Mouse (Mus musculus) c-Kit-positive CD71-positive TER-119-positive erythroid progenitor cells, embryonic 14.5 days (primary cell): ENCODE measurements at regions not wholly inside any gene's neighbourhood (a gene's known extent, or its start where the extent isn't known, plus 50 kb on each side); places are given as distances from the start of the nearest gene placed in this dataset.

Experiments used
- DNase-seq: peaks from one replicate; pipeline ENCODE4 v3.0.0-alpha.2; 2013; ENCODE audit warnings: low spot score

DNA sequence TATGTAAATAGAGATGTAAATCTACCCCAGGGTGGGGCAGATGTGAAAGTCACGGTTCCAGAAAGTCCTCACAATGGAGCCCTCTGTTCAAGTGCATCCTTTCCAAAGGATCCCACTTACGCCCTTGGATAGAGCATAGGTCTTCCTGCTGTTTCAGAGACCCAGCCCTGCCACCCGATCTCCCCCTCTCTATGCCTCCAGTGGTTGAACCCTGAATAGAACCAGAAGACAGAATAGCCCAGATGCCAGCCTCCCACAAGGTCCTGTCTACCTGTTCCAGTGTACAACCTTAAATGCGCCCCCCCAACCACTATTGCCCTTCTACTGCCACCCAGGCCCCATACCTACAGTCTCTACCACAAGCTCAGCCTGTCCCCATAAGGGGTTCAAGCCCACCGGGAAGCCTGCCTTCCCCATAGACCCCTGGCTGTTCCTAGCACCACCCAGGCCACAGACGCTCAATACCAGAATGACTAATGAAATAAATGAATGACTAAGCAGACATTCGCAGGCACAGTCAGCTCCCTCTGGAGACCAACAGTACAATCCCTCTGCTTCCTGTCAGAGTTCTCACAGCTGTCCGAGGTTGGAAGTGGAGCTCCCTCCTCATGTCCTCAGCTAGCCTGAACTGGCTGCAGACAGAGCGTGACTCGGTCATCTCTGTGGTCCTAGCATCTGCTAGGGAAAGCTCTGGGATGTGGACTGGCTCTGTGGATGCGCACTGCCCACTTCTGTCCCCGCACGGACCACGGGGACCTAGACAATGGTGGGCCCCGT, 133.4 kb upstream of the 1600014C23Rik start:
- no peak for DNase-seq

DNA sequence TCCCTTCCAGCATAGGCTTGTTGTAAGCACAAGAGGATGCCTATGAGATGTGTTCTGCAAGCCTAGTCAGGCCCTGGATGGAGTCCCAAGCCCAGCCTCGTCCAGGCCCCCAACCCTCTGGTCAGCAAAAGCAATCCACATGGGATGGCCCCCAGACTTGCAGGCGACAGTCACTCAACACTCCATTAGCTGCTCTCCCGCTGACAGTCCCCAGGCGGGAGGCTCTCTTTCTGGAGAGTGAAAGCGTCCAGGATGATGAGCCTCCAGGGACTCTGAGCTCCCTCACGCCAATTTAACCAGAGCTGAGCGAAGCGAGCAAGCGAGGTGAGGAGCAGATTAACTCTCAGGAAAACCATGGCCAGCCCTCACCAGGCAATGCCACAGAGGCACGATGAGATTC, 132.7 kb upstream of the 1600014C23Rik start:
- DNase-seq = no peak

DNA sequence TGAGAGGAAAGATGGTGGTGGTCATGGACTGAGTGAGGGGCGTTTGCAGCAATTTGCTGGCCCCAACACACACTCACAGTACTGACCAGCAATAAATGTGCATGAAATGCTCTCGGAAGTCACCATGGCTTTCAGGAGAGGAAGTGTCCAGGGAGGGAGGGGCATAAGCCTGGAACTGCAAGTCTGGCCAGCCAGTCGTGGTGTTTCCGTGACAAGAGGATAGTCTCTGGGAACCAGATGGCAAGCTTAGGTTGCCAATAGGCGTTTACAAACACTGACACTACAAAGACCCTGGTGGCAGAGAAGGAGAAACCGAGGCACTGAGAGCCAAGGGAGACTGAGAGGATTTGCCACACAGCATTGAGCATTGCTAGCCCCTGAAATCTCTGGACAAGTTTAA, 132.3 kb upstream of the 1600014C23Rik start:
- no peak for DNase-seq

DNA sequence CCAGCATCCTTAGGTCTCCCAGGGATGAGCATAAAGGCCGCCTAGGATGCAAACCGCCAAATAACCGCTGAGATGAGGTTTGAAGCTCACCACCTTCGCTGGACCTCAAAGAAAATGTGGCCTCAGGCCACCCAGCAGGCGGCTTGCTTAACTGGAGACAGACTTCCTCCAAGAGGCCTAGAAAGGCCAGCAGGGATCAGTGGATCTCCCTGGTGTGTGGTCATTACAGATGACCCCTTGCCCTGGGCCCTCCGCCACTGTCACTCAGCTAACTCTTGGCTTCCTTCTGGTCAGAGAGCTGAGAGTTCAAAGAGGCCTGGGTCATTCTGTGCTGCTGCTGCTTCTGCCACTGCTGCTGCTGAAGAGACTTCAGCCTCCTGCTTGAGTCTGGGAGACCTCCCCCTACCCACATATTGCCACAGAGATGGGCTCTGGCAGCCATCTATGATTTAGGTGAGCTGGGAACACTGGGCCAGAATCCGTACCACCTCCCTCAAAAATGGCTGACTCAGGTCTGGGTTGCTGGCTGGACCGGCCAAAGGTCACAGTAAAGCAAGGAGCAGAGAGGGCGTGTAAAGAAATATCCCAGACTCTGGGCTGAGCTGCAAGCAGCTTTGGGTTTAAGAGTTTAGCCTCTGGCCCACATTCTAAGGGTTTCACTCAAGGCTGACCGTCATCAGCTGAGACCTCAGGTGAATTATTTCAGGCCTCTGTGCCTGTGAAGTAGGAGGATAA, 130.0 kb upstream of the 1600014C23Rik start:
- DNase-seq = no peak

DNA sequence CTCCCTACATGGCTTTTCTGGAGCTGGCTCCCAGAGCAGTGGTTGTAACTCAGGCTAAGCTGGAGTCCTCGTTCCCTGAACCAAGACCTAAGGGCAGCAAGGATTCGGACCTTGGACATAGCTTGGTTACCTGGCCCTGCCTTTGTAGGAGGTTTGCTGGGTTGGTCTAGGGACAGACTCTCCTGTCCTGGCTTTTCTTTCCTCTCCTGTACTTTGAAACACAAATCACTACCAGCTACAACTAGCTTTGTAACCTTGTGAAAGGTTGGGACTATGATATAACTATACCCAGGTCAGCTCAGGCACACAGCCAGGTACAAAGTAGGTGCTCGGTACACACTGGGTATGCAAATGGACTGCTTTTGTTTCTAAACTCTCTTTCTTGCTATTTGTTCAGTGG, 129.4 kb upstream of the 1600014C23Rik start:
- DNase-seq = no peak

DNA sequence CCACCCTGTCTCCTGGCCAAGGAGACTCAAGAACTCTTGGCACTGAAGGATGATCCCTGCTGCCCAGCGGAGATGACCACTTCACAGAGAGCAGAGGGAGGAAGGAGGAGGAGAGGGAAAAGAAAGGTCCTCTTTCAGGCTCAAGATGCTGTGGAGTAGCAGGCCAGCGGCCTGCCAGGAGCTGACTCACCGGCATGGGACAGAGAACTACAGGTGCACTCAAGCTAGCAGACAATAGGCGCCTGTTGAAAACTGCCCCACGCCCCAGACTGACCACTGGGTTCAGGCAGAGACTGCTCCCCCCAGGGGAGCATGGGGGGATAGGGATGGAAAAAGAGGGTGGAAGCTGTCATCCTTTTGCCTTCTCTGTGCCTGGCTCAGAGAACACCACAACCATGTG, 125.8 kb upstream of the 1600014C23Rik start:
- DNase-seq = no peak

DNA sequence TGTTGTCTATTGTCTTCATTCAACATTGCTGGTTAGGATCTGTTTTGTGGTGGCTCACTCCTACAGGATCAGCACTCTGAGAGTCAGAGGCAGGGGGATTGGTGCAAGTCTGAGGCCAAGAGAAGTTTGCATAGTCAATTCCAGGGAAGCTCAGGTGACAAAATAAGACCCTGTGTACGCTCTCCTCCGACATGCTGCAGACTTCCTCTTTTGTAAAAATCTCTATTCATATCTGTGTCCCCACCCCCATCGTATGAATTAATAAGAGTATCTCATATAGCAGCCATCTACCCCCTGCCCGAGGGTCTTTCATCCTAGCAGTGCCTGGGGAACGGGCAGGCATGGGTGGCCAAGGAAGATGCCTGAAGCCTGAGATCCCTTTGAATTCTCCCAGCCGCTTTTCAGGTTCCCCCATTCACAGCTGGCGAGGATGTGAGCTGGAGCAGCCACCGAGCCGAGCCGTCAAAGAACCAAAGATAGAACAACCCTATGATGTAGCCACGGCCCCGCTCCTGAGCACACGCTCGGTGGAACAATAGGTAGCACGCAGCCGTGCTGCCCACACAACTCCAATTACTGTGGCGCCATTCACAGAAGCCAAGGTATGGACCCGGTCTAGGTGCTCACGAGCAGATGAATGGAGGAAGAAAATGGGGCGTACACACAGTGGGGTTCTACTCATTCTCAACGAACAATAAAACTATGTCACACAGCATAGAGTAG, 120.4 kb upstream of the 1600014C23Rik start:
- no peak for DNase-seq

DNA sequence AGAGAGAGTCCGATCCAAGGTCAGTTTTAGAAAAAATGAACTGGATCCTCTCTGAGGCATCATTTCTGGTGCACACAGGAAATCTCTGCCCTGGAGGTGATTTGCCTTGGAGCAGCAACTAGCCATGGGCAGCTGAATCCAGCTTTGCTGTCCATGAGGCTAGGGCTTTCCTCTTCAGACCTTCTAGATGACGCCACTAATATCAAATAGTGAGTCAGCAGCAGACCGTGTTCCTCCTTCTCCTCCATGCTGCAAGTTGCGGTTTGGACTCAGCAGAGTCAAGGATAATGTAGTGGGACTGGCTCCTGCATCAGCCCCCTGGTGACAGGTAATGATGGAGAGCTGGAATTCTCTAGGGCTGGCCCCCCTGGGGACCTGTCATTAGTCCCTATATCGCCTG, 118.8 kb upstream of the 1600014C23Rik start:
- no peak for DNase-seq

DNA sequence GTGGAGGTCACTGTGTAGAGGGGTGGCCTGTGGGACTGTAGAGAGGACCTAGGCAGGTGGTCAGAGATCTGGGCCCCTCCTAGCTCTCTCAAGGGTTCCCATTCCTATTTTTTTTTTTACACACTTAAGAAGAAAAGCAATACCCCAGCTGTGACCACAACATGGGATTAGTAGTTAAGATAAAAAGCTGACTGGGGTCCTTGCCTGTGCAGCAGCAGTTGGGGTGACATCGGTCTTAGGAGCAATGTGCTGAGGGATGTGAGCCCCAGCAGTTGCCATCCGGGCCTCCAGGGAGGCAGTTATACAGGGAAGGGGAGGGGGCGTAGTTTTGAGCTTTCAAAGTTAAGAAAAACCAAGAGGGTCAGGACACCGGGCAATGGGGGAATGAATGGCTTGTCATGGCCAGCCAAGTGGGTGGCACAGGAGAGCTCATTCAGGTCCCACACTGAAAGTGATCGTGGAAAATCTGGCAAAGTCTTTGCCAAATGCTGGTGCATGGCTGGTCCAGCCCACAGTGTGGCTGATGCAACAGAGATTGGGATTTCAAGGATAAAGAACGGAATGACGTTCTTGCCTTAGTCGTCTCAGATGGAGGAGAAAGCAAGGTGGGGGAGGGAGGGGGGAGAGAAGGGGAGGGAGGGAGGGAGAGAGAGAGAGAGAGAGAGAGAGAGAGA, 118.2 kb upstream of the 1600014C23Rik start:
- DNase-seq = no peak

DNA sequence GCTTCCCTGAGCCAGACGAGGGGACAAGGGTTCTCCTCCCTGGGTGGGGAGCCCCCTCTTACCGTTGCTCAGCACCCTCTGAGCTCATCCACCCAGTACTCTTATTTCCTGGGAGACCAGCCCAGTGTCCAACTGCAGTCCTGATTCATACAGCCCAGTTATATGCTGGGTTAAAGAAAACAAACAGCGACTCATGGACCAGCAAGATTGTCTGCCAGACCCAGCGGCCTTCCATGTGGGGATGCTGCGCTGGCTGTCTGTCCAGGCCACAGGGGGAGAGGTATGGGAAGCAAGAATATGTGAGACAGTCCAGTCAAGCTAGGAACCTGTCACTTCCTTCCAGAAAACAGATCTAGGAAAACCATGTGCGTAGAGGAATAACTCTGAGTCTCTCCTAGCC, 117.3 kb upstream of the 1600014C23Rik start:
- DNase-seq = no peak

DNA sequence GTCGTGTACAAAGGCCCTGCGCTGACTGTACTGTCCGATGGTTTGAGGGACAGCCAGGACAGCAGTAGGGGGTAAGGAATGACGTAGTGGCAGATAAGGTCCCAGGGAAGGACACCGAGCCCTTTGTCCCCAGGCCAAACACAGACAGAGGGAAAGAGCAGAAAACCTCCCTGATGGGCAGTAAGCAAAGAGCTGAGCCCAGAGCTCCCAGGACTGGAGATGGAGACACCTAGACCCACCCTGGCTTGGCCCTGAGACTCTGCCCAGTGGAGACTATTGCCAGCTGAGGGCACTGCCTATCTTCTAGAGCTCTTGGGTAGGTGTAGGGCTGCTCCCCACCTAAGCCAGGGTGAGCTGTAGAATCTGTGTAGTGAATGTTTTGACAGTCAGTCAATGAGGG, 116.5 kb upstream of the 1600014C23Rik start:
- DNase-seq = no peak

DNA sequence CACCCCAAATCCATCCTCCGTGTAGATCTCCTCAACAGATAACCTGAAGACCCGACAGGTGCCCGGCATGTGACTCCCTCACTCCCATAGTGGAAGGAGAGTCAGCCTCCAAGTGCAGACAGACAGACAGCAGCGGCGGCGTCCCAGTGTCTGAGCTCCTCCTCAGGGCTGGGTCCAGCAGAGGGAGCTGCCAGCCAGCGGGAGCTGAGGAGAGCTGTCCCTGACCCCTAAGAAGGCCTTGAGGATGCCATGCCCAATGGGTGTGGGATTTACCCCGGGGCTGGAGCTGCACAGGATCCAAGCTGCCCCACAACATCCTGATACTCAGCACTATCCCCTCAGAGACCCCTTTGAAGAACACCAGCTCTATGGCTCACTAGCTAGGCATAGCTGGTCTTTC, 115.0 kb upstream of the 1600014C23Rik start:
- DNase-seq = no peak

DNA sequence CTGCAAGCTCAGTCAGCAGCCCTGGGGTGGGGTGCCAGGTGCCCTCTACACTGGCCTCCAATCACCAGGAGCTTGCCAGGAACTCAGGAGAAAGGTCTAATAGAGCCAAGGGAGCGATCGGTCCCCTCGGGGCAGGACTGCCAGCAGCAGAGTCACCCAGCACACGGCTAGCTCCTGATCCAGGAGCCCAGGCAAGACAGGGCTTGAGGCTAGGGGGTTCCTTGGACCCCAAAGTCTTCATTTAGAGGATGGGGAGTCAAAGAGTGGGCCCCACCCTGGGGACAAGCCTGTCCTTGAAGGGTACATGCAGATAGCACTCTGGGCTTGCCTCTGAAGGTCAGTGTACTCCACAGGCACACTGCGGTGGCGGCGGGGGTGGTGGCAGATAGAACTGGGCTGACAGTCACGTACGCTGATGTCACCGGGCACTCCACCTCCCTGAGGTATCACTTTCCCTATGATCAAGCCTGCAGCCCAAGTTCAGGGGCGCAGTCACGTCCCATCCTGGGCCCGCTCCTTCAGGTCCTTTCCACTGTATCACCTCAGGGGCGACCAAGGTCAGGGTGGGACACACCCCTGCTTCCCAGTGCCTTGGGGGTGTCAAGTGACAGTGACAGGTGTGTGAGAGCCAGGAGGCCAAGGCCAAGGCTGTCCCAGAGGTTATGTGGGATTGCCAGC, 114.2 kb upstream of the 1600014C23Rik start:
- DNase-seq = no peak

DNA sequence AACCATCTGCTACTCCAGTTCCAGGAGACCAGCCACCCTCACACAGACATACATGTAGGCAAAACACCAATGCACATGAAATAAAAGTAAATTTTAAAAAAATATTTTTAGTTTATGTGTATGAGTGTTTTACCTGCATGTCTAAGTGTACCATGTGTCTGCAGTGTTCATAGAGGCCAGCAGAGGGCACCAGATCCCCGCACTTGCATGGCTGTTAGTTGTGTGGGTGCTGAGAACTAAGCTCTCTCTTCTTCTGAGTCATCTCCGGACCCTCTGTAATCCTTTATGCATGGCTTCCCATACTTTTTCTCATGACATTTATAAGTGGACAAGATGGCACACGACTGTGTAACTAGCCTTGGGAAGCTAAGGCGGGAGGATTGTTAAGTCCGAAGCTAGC, 112.2 kb upstream of the 1600014C23Rik start:
- peak; percentile 11 for DNase-seq

DNA sequence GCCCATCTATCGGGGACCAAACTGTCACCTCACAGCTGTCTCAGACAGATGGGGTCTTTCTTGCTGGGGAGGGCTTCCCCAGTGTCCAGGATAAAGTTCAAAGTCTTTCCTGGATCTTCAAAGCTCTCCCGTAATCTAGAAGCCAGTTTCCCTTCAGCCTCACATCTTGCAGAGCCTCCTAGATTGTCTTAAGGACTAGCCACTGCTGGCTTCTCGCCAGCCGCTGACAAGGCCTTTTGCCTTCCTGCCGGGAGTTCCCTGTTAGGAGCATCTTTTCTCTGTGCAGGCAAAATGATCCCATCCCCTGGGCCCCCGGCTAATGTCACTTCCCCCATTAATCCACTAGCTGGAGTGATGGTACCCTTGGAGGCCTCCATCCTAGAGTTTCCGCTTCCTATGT, 103.1 kb upstream of the 1600014C23Rik start:
- no peak for DNase-seq

DNA sequence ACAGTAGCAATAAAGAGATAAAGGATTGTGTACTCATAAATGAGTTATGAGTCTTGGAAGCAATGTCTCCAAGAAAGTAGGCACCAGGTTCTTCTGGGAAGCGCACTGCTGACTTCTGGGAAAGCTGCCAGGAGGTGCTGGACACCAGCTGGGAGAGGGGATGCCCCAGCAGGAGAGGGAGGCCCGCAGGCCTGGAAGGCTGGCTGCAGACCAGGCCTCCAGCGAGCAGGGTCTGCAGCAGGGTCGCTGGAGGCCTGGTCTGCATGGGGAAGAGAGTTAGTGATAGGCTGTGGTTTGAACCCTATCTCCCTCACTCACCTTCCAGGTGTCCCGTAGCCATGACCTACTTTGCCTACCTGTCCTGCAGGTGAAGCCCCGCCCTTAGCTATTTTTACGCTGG, 102.6 kb upstream of the 1600014C23Rik start:
- no peak for DNase-seq

DNA sequence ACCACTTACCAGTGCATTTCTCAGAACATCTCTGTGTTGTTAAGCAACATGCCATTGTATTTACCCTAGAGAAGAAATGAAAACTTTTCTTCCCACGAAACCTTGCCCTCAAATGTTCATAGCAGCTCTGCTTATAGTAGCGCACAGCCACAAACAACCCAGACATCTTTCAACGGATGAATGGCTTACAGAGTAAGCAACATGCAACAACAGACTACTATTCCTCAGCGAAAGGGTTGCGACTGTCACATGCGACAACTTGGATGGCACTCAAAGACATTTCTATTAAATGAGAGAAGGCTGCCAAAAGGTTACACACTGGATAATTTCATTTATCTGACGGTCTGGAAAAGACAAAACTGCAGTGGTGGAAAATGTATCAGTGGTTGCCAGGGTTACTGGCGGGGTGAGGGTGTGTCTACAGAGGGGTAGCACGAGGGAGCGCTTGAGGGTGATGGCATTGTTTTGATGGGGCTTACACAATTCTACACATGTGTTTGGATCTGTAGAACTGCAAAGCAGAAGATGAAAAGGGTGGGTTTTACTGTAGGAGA, 101.0 kb upstream of the 1600014C23Rik start:
- no peak for DNase-seq

DNA sequence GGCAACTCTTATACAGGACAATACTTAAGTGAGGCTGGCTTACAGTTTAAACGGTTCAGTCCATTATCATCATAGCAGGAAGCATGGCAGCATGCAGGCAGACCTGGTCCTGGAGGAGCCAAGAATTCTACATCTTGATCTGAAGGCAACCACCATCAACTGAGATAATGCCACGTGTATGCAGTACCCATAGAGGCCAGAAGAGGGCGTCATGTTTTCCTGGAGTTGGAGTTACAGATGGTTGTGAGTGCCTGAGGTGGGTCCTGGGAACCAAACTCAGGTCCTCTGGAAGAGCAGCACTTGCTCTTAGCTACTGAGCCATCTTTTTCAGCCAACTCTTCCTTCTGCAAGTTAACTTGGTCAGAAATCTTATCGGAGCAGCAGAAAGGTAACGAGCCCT, 96.7 kb upstream of the 1600014C23Rik start:
- no peak for DNase-seq

DNA sequence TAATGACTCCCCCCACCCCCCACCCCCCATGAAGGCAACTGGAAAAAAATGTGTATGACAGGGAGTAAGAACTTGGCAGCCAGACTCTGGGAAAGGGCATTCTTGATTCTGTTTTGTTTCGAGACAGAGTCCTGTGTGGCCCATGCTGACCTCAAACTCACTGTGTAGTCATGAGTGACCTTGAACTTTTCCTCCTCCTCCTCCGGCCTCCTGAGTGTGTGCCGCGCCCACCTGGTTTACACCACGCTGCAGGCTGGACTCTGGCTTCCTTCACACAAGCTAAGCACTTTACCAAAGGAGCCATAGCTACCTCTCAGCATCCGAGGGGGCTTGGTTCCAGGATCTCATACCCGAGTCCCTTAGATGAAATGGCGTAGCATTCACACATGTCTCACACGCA, 95.9 kb upstream of the 1600014C23Rik start:
- no peak for DNase-seq

DNA sequence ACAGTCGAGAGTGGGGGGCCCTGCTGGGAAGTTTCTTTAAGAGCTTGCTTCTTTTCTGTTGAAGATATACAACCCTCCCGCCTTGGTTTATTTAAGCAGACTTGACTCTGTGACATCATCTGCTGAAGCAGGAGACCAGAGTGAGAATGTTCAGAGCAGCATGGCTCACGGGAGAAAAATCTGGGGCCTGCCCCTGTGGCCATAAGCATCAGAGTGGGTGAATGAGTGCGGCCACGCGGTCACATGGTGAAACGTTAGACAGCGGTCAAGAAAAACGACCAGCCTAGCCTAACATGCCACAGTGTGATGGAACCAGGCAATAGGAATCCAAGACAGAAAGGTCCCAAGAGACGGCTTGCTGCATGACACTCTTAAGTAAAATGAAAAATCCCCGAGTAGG, 95.2 kb upstream of the 1600014C23Rik start:
- DNase-seq = no peak

DNA sequence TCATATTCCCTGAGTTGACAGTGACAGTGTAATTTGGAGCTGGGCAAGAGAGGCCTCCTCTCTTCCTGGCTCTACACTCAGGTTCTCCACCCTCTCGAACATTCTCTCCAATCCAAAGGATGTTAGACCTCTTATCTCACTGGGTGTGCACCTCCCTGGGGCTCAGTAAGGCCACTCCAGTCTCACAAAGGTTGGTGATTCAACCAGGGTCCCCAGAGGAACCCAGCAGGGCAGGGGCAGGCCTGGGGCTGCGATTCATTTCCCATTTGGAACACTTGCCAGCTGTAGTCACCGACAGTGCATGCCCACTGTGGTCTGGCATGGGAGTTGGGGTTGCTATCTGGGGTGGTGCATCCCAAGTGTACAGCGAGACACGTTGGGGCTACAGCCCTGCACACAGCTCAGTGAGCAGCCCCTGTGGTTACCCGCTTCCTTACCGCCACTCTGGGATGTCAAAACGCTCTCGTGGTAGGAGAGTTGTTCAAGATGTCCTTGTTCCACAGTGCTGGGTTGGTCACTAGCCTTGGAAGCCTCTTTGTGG, 94.7 kb upstream of the 1600014C23Rik start:
- DNase-seq = no peak
